Mouse (Mus musculus) myocyte (in vitro differentiated cells): ENCODE measurements around the gene Hnrnpab. TPM values are rescaled to one million over a fixed set of nuclear protein-coding genes. Genes with fewer than 3 reads are reported as not detected.
A peak's percentile ranks its signal among the peaks of the same experiment; 100 is the strongest.

ENCODE experiments used
- H3K27me3 ChIP-seq: one replicate; pipeline ENCODE4 v1.6.1; 2011; ENCODE audit not compliant: control insufficient read depth, insufficient read depth, insufficient read length
- H3K36me3 ChIP-seq: one replicate; pipeline ENCODE4 v1.6.1; 2011; ENCODE audit not compliant: control insufficient read depth, insufficient read depth
- H3K4me2 ChIP-seq: one replicate; pipeline ENCODE4 v1.6.1; 2011; ENCODE audit warnings: low read depth, control low read depth
- H3K4me3 ChIP-seq: one replicate; pipeline ENCODE4 v1.5.1; 2011; ENCODE audit warnings: mild to moderate bottlenecking, control low read depth, moderate library complexity
- H3K79me2 ChIP-seq: one replicate; pipeline ENCODE4 v1.6.1; 2011; ENCODE audit not compliant: control insufficient read depth, insufficient read depth
- H3ac ChIP-seq: one replicate; pipeline ENCODE4 v1.6.1; 2011; ENCODE audit not compliant: control insufficient read depth, insufficient read length
- CEBPB ChIP-seq: IDR thresholded peaks from 2 replicates; pipeline ENCODE4 v1.6.1; 2011; ENCODE audit warnings: mild to moderate bottlenecking, moderate library complexity; ENCODE audit not compliant: poor library complexity, insufficient read depth, severe bottlenecking
- E2F4 ChIP-seq: IDR thresholded peaks from one replicate; pipeline ENCODE4 v1.6.1; 2011; ENCODE audit warnings: mild to moderate bottlenecking, control low read depth, moderate library complexity; ENCODE audit not compliant: insufficient read depth
- MAX ChIP-seq: IDR thresholded peaks from one replicate; pipeline ENCODE4 v1.6.1; 2011; ENCODE audit warnings: low read depth, mild to moderate bottlenecking, control low read depth
- MYOD1 ChIP-seq, 3 experiments: IDR thresholded peaks; one replicate each; pipeline ENCODE4 v1.6.1; 2011; ENCODE audit warnings: control low read depth in 2 of 3, low read depth in 2 of 3, mild to moderate bottlenecking in 2 of 3, moderate library complexity in 1 of 3; ENCODE audit not compliant: insufficient read length in 2 of 3, control insufficient read depth in 1 of 3
- MYOG ChIP-seq, 3 experiments: IDR thresholded peaks; one replicate each; pipeline ENCODE4 v1.6.1; 2011; ENCODE audit warnings: control low read depth in 2 of 3, low read depth in 2 of 3, mild to moderate bottlenecking in 2 of 3; ENCODE audit not compliant: insufficient read length in 2 of 3, control insufficient read depth in 1 of 3, insufficient read depth in 1 of 3
- POLR2A ChIP-seq: IDR thresholded peaks from one replicate; pipeline ENCODE4 v1.6.1; 2011; ENCODE audit warnings: low read depth, mild to moderate bottlenecking, control low read depth, moderate library complexity; ENCODE audit not compliant: insufficient read length
- POLR2AphosphoS2 ChIP-seq: IDR thresholded peaks from one replicate; pipeline ENCODE4 v1.6.1; 2011; ENCODE audit warnings: low read depth, control low read depth; ENCODE audit not compliant: insufficient read length
- REST ChIP-seq: IDR thresholded peaks from one replicate; pipeline ENCODE4 v1.6.1; 2011; ENCODE audit warnings: mild to moderate bottlenecking, control low read depth, moderate library complexity; ENCODE audit not compliant: insufficient read depth, insufficient read length
- SRF ChIP-seq: IDR thresholded peaks from one replicate; pipeline ENCODE4 v1.6.1; 2011; ENCODE audit warnings: low read depth; ENCODE audit not compliant: control insufficient read depth, insufficient read length
- TCF12 ChIP-seq: IDR thresholded peaks from one replicate; pipeline ENCODE4 v1.6.1; 2011; ENCODE audit warnings: mild to moderate bottlenecking, control low read depth; ENCODE audit not compliant: poor library complexity, insufficient read depth, severe bottlenecking
- TCF3 ChIP-seq: IDR thresholded peaks from one replicate; pipeline ENCODE4 v1.6.1; 2011; ENCODE audit warnings: low read depth, control low read depth; ENCODE audit not compliant: insufficient read length
- USF1 ChIP-seq: IDR thresholded peaks from one replicate; pipeline ENCODE4 v1.6.1; 2011; ENCODE audit warnings: low read depth, mild to moderate bottlenecking, control low read depth, moderate library complexity
- polyA plus RNA-seq: library from polyadenylated mRNA; unstranded; fragments of >200 nt; fragmentation: generic; extraction: Trizol; gene quantifications from one replicate; pipeline ENCODE4 v1.2.1, GENCODE M21; 2012; ENCODE audit warnings: missing spikeins

Gene Hnrnpab
- polyA plus RNA-seq, 1 experiment: 371 TPM

- H3K36me3 ChIP-seq: peaks cover 63% of the 10 kb centered on the region
- no peak overlapping the region for H3K4me2 ChIP-seq
- no peak overlapping the region for H3ac ChIP-seq
- H3K27me3 ChIP-seq: no peaks in the 10 kb centered on the region
- no peaks in the 10 kb centered on the region for H3K79me2 ChIP-seq
- H3K4me3 ChIP-seq: no peak overlapping the region
- TF ChIP-seq CEBPB: no peak
- TF ChIP-seq E2F4: no peak
- TF ChIP-seq TCF3: no peak
- TF ChIP-seq MAX: no peak
- TF ChIP-seq SRF: no peak
- no peak for TF ChIP-seq REST
- no peak for TF ChIP-seq POLR2AphosphoS2
- no peak for TF ChIP-seq MYOD1 (IDR thresholded peaks at IDR 0.05; ENCODE audit: control insufficient read depth in 1 of 3, insufficient read length in 2 of 3, low read depth in 2 of 3)
- TF ChIP-seq TCF12: no peak
- TF ChIP-seq POLR2A: no peak
- TF ChIP-seq MYOG (IDR thresholded peaks at IDR 0.05; ENCODE audit: control insufficient read depth in 1 of 3, insufficient read depth in 1 of 3, insufficient read length in 2 of 3, low read depth in 2 of 3): no peak
- no peak for TF ChIP-seq USF1
Measured at GRCm38 (mm10) chr11:51591168-51591567, 15.5 kb downstream of the Hnrnpab start.

DNA sequence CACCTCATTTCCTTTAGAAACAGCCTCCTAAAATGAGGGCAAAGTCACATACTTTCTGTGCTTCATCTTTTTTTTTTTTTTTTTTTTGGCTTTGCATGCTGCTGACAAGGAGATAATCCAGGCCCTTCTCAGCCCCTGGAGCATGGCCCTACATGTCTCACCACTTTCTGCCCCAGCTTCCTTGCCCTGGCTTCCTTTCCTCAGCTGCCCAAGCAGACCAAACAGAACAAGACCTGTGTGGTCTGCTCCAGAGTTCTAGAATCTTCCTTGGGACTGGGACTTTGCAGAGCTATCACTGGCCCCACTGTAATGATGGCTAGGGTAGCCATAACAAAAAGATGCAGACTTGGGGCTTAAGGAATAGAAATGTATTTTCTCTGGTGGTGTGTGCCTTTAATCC is 16.6 kb downstream of the Hnrnpab start:
- Histone ChIP-seq H3ac (no peak overlapping the region), H3K27me3 (no peaks in the 10 kb centered on the region), H3K4me3 (no peak overlapping the region), H3K36me3 (peaks cover 51% of the 10 kb centered on the region), H3K4me2 (no peak overlapping the region), H3K79me2 (peaks cover 8% of the 10 kb centered on the region)
- TF ChIP-seq USF1: no peak
- TF ChIP-seq TCF3: no peak
- no peak for TF ChIP-seq POLR2AphosphoS2
- TF ChIP-seq MYOD1 (IDR thresholded peaks at IDR 0.05; ENCODE audit: control insufficient read depth in 1 of 3, insufficient read length in 2 of 3, low read depth in 2 of 3): no peak
- TF ChIP-seq TCF12: no peak
- TF ChIP-seq MAX: no peak
- no peak for TF ChIP-seq CEBPB
- TF ChIP-seq POLR2A: no peak
- TF ChIP-seq MYOG (IDR thresholded peaks at IDR 0.05; ENCODE audit: control insufficient read depth in 1 of 3, insufficient read depth in 1 of 3, insufficient read length in 2 of 3, low read depth in 2 of 3): no peak
- TF ChIP-seq E2F4: no peak
- no peak for TF ChIP-seq REST
- TF ChIP-seq SRF: no peak

GRCm38 (mm10) chr11:51588833-51589232 is 17.8 kb downstream of the Hnrnpab start:
- Histone ChIP-seq H3K27me3 (no peaks in the 10 kb centered on the region), H3K36me3 (peaks cover 44% of the 10 kb centered on the region), H3K79me2 (peaks cover 8% of the 10 kb centered on the region), H3K4me2 (no peak overlapping the region), H3ac (no peak overlapping the region), H3K4me3 (no peak overlapping the region)
- TF ChIP-seq REST (no peak), USF1 (no peak), POLR2A (no peak)

DNA sequence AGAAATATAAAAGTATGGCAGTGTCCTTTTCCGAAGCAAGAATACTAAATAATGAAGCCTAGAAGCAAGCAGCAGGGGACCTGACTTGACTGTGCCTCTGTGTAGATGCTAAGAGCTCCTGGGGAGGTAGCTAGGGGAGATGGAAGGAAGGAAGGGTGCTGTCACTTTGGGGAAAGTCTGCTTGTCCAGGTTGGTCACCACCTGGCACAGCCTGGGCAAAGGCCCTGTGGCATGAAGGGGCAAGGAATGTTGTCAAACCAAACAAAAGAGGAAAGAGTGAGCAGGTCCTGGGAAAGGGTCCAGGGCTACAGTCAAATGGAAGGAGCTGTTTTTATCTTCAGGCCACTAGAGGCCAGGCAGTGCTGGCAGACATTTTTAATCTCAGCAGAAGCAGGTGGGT is 19.6 kb downstream of the Hnrnpab start:
- Histone ChIP-seq H3K27me3 (no peaks in the 10 kb centered on the region), H3ac (no peak overlapping the region), H3K4me2 (no peak overlapping the region), H3K36me3 (peaks cover 26% of the 10 kb centered on the region), H3K4me3 (no peak overlapping the region), H3K79me2 (peaks cover 8% of the 10 kb centered on the region)
- TF ChIP-seq POLR2AphosphoS2 (peak; percentile 51), TCF12 (no peak), TCF3 (no peak), MYOG (IDR thresholded peaks at IDR 0.05; ENCODE audit: control insufficient read depth in 1 of 3, insufficient read depth in 1 of 3, insufficient read length in 2 of 3, low read depth in 2 of 3) (no peak)

GRCm38 (mm10) chr11:51586411-51586810 is 20.2 kb downstream of the Hnrnpab start:
- Histone ChIP-seq H3K36me3 (peaks cover 24% of the 10 kb centered on the region), H3K4me2 (no peak overlapping the region), H3K4me3 (peak overlapping the region; percentile 76), H3ac (no peak overlapping the region), H3K79me2 (peaks cover 8% of the 10 kb centered on the region), H3K27me3 (no peaks in the 10 kb centered on the region)
- TF ChIP-seq E2F4 (no peak), POLR2AphosphoS2 (peak; percentile 50), POLR2A (peak; percentile 21), MYOD1 (IDR thresholded peaks at IDR 0.05; ENCODE audit: control insufficient read depth in 1 of 3, insufficient read length in 2 of 3, low read depth in 2 of 3) (no peak), MYOG (IDR thresholded peaks at IDR 0.05; ENCODE audit: control insufficient read depth in 1 of 3, insufficient read depth in 1 of 3, insufficient read length in 2 of 3, low read depth in 2 of 3) (no peak)
